Mouse (Mus musculus): Measurements from ENCODE around the gene Olfr354. TPM values are rescaled to one million over a fixed set of nuclear protein-coding genes. Genes with fewer than 3 reads are reported as not detected.

Olfr354 gene
- not detected for total RNA-seq (2021)
- long read RNA-seq = 0 reads

DNA sequence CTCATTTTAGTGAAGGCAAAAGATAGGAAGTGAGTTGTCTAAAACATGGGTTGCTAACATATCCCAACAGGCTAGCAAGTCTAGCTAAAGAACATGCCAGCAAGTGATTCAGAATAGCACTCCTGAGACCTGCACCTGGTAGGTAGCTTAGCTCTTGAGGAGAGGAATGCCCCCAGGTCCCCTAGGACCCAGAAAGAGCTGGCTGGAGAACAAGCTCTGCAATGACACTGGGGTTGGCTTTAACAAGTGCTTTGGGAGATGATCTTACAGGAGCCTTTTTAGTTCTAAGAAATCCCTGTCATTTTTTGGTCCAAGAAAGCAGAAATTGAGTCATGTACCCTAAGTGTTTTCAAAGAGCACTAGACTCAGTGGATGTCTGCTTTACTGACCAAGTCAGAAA, at the start of gene Olfr354:
Gene Olfr354, plus strand, starts transcription at position 301 of the 400 bp plus-strand sequence.
- DNase-seq (ENCODE audit: low spot score in 2 of 2) = no peak

DNA sequence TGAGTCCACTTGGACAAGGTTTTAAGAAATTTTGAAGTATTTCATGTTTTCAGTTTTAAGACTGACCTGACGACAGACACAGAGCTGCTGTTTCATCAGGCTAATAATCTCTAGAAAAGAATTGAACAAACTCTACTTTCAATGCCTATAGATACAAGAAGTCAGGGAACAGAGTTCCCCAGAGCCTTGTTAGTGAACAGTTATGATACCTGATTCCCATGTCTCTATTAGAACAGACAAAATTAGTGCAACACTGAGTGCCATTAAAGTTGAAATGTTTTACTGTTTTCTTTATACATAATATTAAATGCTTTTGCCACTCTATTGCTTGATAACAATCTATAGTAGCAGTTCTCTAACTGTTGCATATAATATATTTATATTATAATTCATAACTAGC, 42.9 kb upstream of the Olfr354 start, which contains the start of gene Olfr351:
Gene Olfr351, minus strand, starts transcription at position 101 of the 400 bp plus-strand sequence.
- no peak for DNase-seq (ENCODE audit: low spot score in 2 of 2)

DNA sequence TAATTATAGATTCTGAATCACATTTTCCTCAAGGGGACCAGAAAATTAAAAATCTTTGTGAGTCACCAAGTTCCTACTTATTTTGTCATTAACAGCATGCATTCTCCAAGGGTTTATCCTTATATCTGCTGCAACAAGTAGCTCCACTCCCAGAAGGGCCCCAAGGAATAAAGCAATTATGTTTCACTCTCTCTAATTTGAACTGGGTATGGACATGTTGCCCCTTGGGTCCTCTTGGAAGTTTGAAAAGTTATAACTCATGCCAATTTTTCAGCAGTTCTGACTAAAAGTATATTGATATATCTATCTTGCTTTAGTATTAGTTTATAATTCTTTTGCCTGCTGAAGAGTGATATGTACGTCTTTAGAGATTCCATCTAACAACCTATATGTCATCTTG, 37.3 kb upstream of the Olfr354 start, which contains the start of gene Olfr352:
Gene Olfr352, plus strand, starts transcription at position 301 of the 400 bp plus-strand sequence.
- no peak for DNase-seq (ENCODE audit: low spot score in 2 of 2)

GRCm38 (mm10) chr2:36892836-36893235, 12.6 kb upstream of the Olfr354 start, which contains the start of gene Olfr353:
Gene Olfr353 (minus strand): TSS chr2:36892936.
- DNase-seq (ENCODE audit: low spot score in 2 of 2) = no peak

- DNase-seq (ENCODE audit: low spot score in 2 of 2) = no peak
Measured at GRCm38 (mm10) chr2:36897114-36897513, 8.4 kb upstream of the Olfr354 start.

GRCm38 (mm10) chr2:36928797-36929196, 23.3 kb downstream of the Olfr354 start, which contains the start of gene Olfr355:
Gene Olfr355 (minus strand): TSS chr2:36928897.
- no peak for DNase-seq (ENCODE audit: low spot score in 2 of 2)

DNA sequence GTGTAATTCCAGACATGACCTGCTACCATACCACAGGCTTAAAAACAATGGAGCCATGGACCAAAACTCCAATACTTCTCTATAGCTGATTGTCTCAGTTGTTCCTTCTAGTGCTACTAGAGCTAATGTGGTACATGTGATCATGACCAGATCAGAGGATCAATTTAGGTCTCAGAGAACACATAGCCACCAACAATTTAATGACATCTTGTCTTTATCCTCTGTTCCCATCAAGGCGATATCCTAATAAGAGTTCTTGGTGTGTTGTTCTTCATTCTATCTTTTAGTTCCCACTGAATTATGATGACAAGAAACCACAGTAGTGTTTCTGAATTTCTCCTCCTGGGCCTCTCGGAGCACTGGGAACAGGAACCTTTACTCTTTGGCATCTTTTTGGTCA, 31.3 kb downstream of the Olfr354 start, which contains the start of gene Olfr356:
Gene Olfr356, plus strand, starts transcription at position 301 of the 400 bp plus-strand sequence.
- no peak for DNase-seq (ENCODE audit: low spot score in 2 of 2)

Other genes starting within 250 kb of the Olfr354 start
- gene Olfr346, start 219.9 kb upstream of the Olfr354 start, total RNA-seq (2021) = not detected
- not detected for gene Olfr347, start 173.8 kb upstream of the Olfr354 start, total RNA-seq (2021)
- gene Olfr348, start 121.4 kb upstream of the Olfr354 start, total RNA-seq (2021) = not detected
- gene Olfr50, start 115.1 kb upstream of the Olfr354 start, total RNA-seq (2021) = not detected
- not detected for gene Olfr3, start 88.6 kb upstream of the Olfr354 start, total RNA-seq (2021)
- not detected for gene Olfr350, start 59.4 kb upstream of the Olfr354 start, total RNA-seq (2021)
- not detected for gene Olfr351, start 43.0 kb upstream of the Olfr354 start, total RNA-seq (2021)
- not detected for gene Olfr352, start 37.2 kb upstream of the Olfr354 start, total RNA-seq (2021)
- not detected for gene Olfr353, start 12.7 kb upstream of the Olfr354 start, total RNA-seq (2021)
- not detected for gene Olfr355, start 23.2 kb downstream of the Olfr354 start, total RNA-seq (2021)
- not detected for gene Olfr356, start 31.4 kb downstream of the Olfr354 start, total RNA-seq (2021)
- gene Olfr357, start 88.1 kb downstream of the Olfr354 start, total RNA-seq (2021) = not detected
- gene Olfr358, start 103.7 kb downstream of the Olfr354 start, total RNA-seq (2021) = not detected
- not detected for gene Olfr360, start 160.1 kb downstream of the Olfr354 start, total RNA-seq (2021)
- not detected for gene Olfr361, start 183.6 kb downstream of the Olfr354 start, total RNA-seq (2021)
- gene Olfr362, start 212.2 kb downstream of the Olfr354 start, total RNA-seq (2021) = not detected
- gene Olfr364-ps1, start 233.6 kb downstream of the Olfr354 start, total RNA-seq (2021) = not detected